Mouse (Mus musculus): ENCODE measurements at regions not wholly inside any gene's neighbourhood (a gene's known extent, or its start where the extent isn't known, plus 50 kb on each side); places are given as distances from the start of the nearest gene placed in this dataset.

DNA sequence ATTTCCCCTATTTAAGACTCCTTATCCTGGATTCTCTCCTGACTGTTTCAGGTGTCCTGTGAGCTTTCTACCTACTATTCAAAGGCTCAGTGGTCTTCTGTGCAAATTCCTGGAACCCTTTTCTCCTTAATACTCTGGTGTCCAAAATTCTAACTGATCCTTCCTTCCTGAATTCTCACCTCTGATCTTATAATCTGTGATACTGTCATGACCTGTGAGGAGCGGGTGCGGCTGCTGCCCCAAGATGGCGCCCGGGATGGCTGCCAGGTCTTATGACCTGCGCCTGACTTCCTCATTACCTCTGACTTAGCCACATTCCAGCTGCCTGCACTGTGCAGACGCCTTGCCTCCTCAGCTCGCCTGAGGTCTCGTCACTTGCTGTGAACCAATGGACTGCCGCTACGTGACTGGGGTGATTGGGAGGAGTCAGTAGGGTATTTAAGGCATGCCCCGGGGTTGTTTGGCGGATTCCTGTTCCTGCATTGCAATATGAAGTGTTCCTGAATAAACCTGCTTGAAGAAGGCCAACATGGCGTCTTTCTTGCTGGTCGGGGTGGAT is 131.2 kb downstream of the Ptbp2 start:
- no peak for DNase-seq (ENCODE audit: low spot score)

DNA sequence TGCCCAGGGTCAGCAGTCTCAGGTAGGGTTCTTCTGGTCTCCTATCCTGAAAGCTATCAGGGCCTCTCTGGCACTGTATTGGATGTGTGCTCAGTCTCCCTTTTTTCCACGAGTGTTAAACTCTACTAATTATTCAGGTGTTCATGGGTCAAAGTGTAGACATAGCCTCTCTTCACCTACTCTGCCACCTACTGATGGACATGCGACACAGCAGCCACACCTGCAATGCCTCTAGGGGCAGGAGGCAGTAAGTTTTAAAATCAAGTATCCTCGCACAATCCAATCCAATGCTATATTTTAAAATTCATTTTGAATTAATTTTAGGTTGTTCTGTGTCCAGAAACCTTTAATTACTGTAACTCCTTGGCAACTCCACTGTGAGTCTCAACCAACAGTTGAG is 145.6 kb downstream of the Ptbp2 start:
- no peak for DNase-seq (ENCODE audit: low spot score)

DNA sequence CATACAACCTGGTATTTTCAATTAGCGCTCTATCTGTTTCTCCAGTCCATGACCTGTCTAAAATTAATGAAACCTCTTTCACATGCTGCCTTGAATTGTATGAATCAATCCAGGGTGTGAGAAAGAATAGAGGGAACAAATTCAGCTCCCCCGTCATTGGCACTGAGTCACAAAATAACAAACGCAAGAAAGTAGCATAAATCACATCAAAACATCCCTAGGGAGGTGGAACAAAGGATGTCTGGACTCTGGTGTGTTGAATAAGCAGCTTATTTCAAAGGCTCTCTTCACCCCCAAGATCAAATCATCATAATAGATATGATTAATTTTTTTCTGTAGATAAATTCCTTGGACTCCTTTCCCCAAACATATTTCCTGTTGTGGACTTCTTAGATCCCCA is 148.6 kb downstream of the Ptbp2 start:
- DNase-seq (ENCODE audit: low spot score): no peak

DNA sequence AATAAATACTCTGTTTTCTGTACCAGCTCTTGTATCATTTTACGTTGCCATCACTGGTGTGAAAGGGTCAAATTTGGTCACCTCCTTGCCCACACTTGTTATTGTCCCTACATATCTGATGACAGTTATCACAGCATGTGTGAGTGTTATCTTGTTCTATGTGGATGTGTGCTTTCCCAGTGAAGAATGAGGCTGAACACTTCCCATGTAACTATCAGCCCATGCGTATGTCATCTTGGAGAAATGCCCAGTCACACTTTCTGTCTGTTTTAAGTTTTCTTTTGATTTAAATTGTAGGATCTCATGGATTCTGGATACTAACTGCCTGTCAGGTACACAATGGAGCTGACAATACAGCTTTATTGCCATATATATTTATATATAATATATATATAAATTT is 150.8 kb downstream of the Ptbp2 start:
- DNase-seq (ENCODE audit: low spot score): no peak

DNA sequence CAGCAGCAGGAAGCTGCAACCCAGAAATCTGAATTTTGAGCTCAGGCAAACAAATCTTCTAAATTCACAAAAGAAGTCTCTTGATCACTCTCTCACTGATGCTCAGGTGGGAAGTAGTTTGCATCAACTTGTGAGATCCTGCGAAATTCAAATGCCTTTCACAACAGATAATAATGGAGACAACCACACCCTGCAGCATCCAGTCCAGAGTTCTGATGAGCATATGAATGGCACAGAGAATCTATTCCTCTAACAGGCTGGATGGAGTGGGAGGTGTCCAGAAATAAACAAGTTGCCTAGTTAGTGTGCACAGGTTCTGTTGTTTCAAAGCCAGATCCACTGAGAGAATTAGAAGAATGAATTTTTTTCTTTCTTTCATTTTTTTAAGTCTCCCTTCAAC is 178.2 kb downstream of the Ptbp2 start:
- DNase-seq (ENCODE audit: low spot score): no peak

DNA sequence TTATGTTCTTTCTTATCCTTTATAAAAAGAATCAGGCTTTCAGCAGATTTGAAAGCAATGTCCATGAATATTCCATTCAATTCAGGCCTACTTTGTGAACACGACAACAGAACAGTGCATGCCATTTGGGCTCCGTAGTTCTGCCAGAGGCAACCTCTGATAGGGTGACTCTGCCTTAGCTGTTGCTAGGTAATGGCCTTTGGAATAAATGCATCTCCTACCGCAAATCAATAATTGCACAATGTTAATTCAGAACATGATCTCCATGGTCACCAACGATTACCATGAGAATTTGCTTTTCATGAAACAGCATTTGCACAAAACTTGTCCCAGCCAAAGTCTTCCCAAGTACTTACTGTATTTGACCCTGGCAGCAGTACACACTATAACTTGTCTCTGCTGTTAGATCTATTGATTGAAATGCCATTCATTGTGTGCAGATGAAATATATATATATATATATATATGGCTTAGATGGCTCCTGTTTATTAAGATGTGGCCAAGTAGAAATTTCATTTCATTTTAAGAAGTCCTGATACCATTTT is 195.3 kb downstream of the Ptbp2 start:
- no peak for DNase-seq (ENCODE audit: low spot score)

DNA sequence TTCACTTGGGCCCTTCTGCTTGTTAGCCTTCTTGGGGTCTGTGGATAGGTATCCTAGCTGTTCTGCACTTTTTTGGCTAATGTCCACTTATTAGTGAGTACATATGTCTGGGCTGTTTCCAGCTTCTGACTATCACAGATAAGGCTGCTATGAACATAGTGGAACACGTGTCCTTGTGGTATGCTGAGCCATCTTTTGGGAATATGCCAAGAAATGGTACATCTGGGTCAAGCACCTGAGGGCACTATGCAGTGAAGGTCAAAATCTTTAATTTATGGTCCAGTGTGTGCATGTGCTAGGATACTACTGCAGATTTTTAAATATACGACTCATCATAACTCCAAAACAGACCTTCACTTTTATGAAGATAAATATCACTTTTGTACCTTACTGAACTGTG is 196.3 kb downstream of the Ptbp2 start:
- no peak for DNase-seq (ENCODE audit: low spot score)

DNA sequence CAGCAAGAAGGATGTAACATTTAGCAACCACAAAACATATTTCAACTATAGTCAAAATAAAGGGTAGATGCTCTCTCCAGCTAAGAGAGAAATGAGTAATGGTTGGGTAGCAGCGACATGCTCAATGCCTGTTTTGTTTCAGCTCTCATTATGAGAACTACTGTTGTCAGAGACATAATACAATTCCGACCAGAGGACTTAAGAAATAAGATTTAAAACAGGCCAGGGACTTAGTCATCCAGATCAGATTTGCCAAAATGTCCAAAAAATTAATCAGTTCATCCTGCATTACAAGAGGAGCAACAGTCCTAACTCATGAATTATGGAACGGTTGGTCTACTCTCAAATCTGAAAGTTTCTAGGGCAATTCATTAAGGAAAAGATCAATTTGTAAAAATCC is 208.8 kb downstream of the Ptbp2 start:
- no peak for DNase-seq (ENCODE audit: low spot score)

DNA sequence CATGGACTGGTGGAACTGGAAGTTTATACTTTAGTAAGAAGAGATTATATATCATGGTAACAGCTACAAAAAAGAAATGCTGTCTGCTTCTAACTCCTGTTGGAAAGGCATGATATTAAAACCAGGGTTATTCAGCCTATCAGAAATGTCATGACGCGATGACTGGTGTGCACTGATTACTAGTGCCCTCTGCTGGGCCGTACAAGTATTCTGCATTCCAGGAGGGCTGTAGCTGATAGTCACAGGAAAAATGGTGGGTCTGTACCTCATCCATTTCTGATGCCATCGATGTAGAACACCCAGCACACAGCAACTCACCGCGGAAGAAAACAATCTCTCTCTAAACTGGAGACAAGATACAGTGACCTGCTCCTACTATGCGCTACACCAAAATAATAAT is 246.4 kb downstream of the Ptbp2 start:
- no peak for DNase-seq (ENCODE audit: low spot score)

DNA sequence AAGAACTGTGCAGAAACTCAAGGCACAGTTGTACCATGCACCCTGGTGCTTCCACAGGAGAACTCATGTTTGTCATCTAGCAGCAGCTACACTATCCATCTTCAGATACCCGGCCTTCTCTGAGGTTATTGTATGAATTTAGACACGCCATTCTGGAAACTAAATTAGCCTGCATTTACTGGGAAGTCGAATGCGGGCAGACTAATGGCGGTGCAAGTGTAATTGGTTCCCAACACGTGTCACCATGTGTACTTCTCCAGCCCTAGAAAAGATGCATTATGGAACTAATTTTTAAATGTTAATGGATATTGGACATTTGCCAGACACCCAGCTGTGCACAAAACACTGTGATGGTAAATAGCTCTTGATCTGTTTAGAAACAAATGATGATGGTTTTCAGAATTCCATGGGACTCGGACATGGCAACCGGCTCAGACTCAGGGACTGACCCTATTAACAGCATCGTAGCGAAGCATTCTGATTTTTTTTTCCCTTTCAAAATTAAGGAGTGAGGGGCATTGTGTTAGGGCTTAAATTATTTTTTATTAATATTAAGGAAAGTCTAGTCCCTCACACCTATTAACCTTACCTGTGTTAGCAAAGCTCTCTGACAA is 259.6 kb downstream of the Ptbp2 start:
- no peak for DNase-seq (ENCODE audit: low spot score)

DNA sequence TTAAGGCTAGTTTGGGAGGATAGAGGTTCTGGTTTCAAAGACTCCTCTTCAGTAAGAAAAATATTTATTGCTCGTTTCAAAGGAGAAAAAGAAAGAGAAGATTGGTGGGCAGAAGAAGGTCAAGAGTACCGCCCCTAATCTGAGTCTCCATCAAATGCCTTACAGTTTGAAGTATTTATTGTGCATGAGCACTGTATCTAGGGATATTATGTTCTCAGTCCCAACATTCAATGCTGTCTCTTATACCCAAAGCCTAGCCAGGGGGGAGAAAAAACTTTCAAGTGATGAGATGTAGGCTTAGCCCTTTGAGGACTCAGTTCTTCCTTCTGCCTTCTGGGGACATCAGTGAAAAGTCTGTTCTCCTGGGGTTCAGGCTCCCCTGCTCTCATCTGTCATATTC is 271.7 kb downstream of the Ptbp2 start:
- no peak for DNase-seq (ENCODE audit: low spot score)

DNA sequence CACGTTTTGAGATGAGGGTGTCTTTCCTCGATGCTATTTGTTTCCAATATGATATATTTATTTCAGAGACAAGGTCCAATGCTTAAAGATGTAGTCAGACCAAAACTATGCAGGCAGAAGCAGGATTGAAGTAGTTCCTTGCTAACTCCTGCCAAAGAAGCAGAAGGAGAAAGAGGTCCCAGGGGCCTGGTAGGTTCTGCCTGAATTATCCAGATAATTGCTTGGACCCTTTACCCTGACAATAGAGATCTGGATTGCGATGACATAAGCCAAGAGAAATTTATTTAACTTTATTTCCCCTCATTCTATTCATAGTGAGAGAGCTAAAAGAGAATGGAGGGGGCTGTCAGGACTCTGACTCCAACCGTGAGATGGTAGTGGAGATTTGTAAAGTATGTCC is 275.1 kb downstream of the Ptbp2 start:
- DNase-seq (ENCODE audit: low spot score): no peak

DNA sequence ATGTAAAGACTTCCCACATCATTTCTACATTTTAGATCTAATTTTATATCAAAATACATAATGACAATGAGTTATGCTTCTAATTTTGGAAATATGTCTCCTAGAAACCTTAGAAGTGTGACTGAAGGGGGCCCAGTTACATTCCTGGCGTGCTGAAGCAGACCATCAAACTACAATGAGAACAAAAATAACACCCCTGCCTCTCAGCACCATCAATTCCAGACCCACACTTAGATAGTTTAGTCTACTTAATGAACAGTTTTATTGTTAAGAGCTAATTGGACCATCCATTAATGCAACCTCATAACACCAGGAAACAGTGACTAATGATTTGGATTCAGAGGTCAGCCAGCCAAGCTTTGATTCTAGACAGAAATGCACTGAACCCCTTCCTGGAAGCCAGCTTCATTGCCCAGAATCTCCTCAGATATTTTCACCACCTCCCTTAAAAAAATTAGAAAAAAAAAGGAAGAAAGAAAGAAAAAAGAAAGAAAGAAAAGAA is 280.7 kb downstream of the Ptbp2 start:
- no peak for DNase-seq (ENCODE audit: low spot score)

DNA sequence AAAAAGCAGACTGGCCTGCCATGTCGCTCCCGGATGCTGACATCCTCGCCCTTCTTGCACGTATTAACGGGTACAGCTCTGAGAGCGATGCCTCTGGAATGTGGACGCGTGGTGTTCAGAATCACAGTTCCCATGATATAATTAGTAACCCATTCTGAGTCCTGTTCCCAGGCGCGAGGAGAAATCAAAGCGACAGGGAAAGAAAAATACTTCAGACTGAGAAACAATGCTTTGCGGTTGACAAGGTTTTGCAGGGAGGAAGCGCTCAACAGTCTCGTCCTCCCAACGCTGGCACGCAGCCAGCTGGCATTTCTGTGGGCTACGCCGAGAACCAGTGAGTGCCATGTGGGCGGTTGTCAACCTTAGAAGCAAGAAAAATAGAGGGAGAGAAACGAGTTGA is 285.6 kb downstream of the Ptbp2 start:
- DNase-seq (ENCODE audit: low spot score): peak; percentile 21

DNA sequence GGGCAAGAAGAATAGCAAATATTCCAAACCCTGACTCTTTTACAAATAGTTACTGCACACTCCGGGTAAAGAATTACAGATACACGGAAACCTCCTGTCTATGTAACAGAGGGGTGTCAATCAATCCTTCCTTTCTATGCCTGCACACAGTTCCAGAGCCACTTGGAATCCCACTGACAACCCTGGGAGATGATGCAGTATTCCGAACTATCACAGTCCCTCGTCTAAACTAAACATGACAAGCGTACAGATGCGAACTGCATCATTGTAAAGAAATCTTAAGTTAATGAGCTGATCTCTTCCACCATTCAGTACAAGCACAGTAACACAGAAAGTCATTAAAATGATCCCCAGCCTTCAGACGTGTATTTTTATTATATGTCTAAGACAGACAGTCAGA is 286.4 kb downstream of the Ptbp2 start:
- DNase-seq (ENCODE audit: low spot score): no peak

DNA sequence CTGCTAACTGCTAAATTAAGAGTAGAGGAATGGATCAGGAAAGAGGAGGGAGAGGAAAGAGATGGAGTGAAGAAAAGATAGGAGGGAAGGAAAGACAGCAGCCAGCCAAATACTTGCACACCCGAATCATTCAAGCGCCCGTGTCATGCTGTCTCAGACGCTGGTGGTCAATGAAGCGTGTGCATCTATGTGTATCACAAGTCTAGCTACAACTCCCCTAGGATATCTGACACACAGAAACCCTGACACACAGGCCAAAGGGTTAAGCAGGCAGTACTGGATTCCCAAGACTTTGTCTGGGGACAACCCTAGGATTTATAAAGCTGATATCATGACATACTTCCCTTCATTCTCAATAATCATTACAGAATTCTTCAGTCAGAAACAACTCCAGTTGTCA is 289.7 kb downstream of the Ptbp2 start:
- DNase-seq (ENCODE audit: low spot score): no peak

DNA sequence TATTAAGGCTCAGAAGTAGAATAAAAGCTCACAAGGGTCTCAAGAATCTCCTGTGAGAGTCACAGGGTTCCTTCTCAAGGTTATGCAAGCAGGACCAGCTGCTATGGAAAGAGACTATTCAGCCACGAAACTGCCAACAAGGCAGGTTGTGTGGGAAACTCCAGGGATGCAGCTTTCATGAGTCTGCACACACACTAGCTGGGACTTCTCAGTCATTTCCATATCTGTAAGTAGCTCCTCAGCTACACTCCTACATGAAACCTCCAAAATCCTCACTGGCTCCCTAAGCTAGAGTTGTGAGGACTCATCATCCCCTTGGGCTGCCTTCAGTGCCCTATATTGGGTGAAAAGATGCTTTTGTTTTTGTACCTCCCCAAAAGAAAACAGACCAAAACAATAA is 291.6 kb downstream of the Ptbp2 start:
- DNase-seq (ENCODE audit: low spot score): no peak

DNA sequence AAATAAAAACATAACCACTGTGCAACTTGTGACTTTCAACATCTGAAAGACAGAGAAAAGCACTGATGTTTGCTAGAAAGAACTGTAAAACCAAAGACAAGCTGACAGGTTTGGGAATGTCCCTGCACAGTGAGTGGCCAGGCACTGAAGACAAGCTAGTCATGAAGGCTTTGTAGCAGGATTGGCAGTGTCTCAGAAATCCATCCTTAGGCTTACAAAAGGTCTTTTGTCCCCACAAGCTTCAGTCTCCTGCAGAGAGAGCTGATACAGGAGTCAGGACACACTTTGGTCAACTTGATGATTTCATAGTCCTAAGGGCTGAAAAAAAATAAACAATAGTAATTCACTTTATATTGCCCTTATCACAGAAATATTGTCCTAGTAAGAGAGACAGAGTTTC is 294.9 kb downstream of the Ptbp2 start:
- DNase-seq (ENCODE audit: low spot score): no peak

Measured in urinary bladder, adult 2 months (tissue).